Mouse (Mus musculus): ENCODE data around the gene Gm11492.

Gm11492 gene

DNA sequence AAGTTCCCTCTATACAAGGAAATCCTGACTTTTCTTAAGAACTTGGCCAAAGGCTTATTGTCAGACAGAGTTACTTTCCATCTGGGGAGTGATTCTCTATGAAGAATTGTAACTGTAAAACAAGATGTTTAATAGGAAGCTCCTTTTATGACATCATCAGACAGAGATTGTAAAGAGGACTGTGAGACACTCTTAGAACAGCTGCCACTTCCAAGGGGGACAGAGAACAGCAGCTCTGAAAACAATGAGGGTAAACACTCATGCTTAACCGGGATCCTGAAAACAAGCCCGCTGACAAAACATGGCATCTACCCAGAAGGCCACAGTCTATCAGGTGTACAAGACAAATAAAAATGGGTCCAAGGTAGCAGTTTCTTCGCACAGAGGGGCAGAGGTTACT lies at the start of gene Gm11492:
Gm11492 (plus strand) TSS at position 153 of the 400 bp plus-strand sequence.
- 70% methylated on average over 3 of the region's 3 CpGs for WGBS

- 25% methylated on average over 2 of the region's 2 CpGs for WGBS
These were observed 47.2 kb upstream of the Gm11492 start for GRCm38 (mm10) chr11:87519260-87519659.

GRCm38 (mm10) chr11:87523466-87523865 lies 43.0 kb upstream of the Gm11492 start:
- 81% methylated on average over 5 of the region's 5 CpGs for WGBS

DNA sequence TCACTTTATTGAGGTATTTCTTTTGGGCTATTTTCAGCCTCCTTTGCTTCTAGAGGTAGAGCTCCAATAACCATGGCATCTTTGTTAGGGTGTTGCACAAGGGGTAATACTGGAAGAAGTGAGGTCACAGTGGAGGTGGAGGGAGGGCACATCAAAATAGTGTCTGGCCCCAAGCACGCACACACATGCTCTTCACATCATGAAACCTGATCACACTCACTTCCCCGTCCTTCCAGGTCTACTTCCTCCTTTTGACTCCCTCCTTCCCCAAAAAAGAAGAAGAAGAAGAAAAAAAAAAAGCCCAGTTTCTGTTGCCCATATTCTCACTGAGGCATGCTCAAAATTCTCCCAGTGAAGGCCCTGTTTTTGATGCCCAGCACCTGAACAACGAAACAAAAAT lies 39.1 kb upstream of the Gm11492 start:
- 84% methylated on average over 3 of the region's 3 CpGs for WGBS

- 79% methylated on average over 4 of the region's 4 CpGs for WGBS
These were observed 38.5 kb upstream of the Gm11492 start for GRCm38 (mm10) chr11:87527990-87528389.

GRCm38 (mm10) chr11:87531695-87532094 lies 34.8 kb upstream of the Gm11492 start:
- WGBS: 62% methylated on average over 6 of the region's 6 CpGs

DNA sequence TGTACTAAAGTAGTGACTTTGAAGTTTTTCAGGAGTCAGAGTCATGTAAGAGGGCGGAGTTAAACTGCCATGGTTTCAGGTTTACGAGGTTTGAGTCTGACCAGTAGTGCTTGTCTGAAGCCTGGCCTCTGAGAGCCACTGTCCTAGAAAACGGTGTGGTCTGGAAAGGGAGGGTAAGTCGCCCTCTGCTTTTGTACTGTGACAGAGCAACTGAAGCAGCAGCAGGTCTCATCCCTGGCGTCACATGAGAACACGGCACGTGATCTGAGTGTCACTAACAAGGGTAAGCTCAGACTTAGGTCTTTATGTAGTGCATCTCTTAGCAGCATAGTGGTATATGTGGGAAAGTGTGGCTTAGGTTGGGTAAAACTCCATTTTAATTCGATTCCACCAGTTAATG lies 24.2 kb upstream of the Gm11492 start:
- WGBS: 68% methylated on average over 8 of the region's 8 CpGs

DNA sequence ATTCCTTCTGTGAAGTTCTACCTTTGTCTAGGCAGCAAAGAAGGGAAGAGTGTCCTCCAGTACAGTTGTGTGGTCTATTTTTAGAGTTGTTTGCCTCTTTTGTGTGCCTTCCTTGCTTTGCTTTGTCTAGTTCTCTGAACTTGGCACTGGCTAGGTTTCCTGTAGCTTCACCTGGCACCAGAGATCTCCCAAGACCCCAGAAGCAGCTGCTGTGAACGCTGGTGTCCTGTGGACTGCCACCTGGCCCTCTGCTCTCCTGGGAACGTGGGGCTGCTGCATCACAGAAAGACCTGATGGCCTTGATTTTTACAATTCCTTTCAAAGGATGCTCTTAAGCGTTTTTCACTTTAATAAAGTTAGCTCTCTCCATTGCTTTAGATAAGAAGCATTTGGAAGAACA lies 23.5 kb upstream of the Gm11492 start:
- WGBS: 62% methylated on average over 3 of the region's 3 CpGs

DNA sequence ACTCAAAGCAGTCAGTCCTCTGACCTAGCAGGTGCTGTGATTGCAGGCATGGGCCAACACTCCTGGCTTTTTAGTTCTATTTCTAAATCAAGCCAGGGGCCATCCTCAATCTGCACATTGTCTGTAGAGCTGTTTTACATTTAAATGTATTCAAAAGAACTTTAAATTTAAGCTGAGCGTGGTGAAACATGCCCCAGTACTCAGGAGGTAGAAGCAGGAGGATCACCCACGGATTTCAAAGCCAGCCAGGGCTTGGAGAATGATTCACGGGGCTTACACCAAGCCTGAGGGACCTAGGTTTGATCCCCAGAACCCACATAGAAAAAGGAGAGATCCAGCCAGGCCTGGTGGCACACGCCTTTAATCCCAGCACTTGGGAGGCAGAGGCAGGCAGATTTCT lies 13.1 kb upstream of the Gm11492 start:
- WGBS: 63% methylated on average over 4 of the region's 4 CpGs

DNA sequence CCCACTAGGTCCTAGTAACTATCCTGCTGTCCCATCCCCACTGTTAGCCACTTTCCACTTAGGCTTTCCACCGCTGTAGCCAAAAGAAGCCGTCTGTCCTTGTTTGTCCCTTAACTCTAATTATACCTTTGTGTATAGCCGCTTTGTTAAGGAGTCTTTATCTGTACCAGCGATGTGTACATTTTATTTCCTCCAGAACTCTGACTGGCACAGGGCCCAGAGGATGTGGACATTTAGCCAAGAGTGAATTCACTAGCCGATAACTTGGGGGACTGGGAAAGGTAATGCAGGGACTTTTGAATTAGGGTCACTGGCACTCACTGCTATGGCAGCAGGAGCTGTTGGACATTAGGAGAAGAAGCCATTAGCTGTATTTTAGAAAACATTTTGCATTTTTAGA lies 12.1 kb upstream of the Gm11492 start:
- WGBS: 36% methylated on average over 5 of the region's 5 CpGs

GRCm38 (mm10) chr11:87555106-87555703 lies 11.2 kb upstream of the Gm11492 start:
- 69% methylated on average over 2 of the region's 2 CpGs for WGBS

DNA sequence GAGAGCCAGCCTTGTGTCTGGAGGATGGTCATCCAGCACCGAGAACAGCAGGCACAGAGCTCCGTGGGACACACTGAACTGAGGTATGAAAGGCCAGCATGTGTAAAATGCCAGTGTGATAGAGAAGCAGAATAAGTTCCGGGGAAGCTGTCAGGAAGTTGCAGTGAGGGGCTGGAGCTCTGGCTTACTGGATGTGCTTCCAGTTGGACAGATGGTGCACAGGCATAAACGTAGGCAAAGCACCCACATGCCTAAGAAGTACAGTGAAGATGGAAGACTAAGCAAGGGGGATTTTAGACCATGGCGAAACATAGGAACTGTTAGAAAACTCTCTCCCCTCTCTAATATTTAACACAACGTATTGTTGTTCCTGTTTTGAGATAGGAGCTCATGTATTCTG lies 5.2 kb upstream of the Gm11492 start:
- WGBS: 53% methylated on average over 6 of the region's 6 CpGs

GRCm38 (mm10) chr11:87568255-87568953 lies 2.0 kb downstream of the Gm11492 start, which contains the start of gene Sept4:
Sept4 (plus strand) TSS chr11:87568903.
- WGBS: 55% methylated on average over 7 of the region's 7 CpGs

GRCm38 (mm10) chr11:87570743-87571142 lies 4.3 kb downstream of the Gm11492 start:
- 76% methylated on average over 5 of the region's 5 CpGs for WGBS

GRCm38 (mm10) chr11:87571361-87571950 lies 5.0 kb downstream of the Gm11492 start:
- 73% methylated on average over 1 of the region's 1 CpGs for WGBS

DNA sequence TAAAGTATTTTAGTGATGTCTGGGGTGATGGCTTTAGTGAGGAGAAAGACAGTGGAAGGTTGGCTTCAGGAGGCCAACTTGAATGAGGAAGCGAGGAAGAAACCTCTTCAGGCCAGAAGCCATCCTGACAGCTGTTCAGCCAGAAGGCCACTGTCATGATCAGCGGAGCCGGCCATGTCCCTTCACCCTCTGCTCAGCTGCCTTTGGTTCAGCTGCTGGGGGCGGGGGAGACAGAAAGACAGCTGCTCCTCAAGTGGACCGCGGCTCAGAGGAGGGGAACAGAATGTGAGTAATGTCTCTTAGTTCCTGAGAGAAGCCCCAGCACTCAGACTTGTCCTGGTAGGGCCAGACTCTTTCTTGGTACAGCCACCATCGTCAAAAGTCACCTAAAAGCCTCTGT lies 7.3 kb downstream of the Gm11492 start:
- 73% methylated on average over 7 of the region's 7 CpGs for WGBS

GRCm38 (mm10) chr11:87574520-87575180 lies 8.2 kb downstream of the Gm11492 start:
- WGBS: 85% methylated on average over 21 of the region's 21 CpGs

GRCm38 (mm10) chr11:87577601-87578248 lies 11.3 kb downstream of the Gm11492 start:
- whole genome bisulfite sequencing: 24% methylated on average over 6 of the region's 6 CpGs

DNA sequence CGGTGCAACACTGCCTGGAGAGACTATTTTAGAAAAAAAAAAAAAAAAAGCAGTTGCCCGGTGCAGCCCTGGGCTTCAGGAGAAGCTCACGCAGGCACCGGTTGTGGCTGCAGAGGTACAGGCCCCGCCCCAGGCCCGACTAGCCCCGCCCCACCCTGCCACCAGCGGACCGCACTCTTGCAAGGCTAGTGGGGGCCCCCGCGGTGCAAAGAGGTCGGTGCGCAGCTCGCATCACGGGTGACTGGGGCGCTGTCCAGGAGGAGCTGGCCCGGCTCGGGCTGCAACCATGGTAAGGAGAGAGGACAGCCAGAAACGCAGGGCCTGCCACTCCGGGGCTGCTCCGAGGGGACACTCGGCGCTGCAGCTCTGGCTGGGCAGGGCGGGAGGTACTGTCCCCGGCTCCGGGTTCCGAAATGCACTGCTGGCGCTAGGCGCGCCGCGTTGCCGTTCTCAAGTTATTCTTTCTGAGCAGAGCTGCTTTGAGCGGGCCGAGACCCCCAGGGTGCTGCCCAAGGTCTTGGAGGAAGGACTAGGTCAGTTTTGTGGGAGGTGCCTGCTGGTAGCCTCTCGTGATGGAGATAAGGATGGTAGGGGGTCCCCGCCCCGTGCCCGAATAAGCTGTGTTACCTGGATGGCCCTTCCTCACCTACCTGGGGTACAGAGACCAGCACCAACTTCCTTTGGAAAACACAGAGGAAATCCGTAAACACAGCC lies 12.0 kb downstream of the Gm11492 start:
- under 1% methylated on average over 40 of the region's 40 CpGs for WGBS

DNA sequence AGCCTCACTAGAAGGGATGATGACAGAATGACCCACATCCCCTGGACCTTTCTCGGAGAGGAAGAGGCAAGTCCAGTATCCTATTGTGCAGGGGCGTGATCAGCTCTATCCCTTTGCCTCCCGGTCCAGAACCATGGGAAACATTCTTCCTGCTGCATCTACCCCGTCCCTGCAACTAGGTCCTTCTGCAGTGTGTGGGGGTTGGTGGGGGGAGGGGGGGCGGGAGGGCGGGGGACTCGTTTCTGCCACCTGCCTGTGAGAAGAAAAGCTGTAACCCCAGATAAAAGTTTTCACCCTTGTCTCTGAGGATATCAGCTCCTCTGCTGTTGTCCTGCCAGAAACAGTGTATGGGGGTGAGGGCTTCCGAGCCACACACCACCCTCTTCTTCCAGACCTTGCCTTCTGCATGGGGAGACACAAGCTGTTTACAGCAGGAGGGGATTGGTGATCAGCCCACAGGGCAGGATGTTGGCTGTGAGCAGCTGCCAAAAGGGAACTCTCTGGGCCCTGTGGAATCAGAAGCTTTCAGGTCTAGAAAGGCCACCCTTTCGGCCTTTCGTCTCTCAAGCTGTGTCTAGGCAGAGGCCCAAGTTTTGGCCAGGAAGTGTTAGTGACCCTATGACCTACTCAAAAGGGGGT lies 12.6 kb downstream of the Gm11492 start:
- WGBS: 9% methylated on average over 10 of the region's 10 CpGs

DNA sequence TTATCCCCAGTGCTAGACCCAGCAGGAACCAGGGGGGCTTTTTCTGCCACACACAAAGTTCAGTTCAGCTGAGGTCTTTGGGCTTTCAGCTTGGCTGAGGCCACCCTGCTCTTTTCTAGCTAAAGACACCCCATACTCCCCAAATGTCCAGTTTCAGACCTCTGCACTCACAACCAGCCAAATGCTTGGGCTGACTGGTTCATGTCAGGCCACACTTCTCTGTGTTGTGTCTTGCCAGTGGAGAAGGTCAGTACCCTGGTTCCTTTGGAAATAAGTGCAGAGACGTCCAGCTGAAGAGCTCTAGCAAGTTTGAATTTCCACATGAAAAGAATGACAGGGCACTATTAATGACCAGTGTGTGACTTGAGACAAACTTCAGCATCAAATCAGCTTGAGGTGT lies 13.3 kb downstream of the Gm11492 start:
- 43% methylated on average over 1 of the region's 1 CpGs for WGBS

Data from cerebral cortex, adult 2 months (tissue).